Mouse (Mus musculus) intestine, embryonic 14.5 days (tissue): ENCODE data around the gene Leo1. TPM values are rescaled to one million over a fixed set of nuclear protein-coding genes. Genes with fewer than 3 reads are reported as not detected.
"Not testable (repeated sequence)": the region's sequence is repeated elsewhere in the genome, so short reads cannot be mapped to it uniquely, and the experiment has no call there.

ENCODE experiments used
- ATAC-seq: fragments of 200-750 bp; cut with Nextera tagmentation; replicated peaks from 2 replicates; pipeline ENCODE4 v1.8.0; 2017; ENCODE audit warnings: low read depth, moderate number of reproducible peaks, moderate TSS enrichment, moderate library complexity; ENCODE audit not compliant: low FRiP score, low TSS enrichment
- DNase-seq: peaks from one replicate; pipeline ENCODE4 v3.0.0-alpha.2; 2018; ENCODE audit warnings: low spot score
- H3K27ac ChIP-seq: fragments of 300-500 bp; sonication (generic); 2 replicates; pipeline ENCODE4 v1.5.1; 2014; ENCODE audit warnings: low read depth, mild to moderate bottlenecking, control low read depth
- H3K27me3 ChIP-seq: fragments of 300-500 bp; sonication (generic); replicated peaks from 2 replicates; pipeline ENCODE4 v1.6.1; 2014; ENCODE audit warnings: low read length, control low read depth; ENCODE audit not compliant: control insufficient read depth, insufficient read depth
- H3K36me3 ChIP-seq: fragments of 300-500 bp; sonication (generic); 2 replicates; pipeline ENCODE4 v1.6.1; 2014; ENCODE audit warnings: low read length, control low read depth; ENCODE audit not compliant: control insufficient read depth, insufficient read depth
- H3K4me1 ChIP-seq: fragments of 300-500 bp; sonication (generic); replicated peaks from 2 replicates; pipeline ENCODE4 v1.6.1; 2014; ENCODE audit warnings: low read length, control low read depth, mixed read lengths; ENCODE audit not compliant: control insufficient read depth, insufficient read depth
- H3K4me2 ChIP-seq: fragments of 300-500 bp; sonication (generic); 2 replicates; pipeline ENCODE4 v1.6.1; 2014; ENCODE audit warnings: low read length
- H3K4me3 ChIP-seq: fragments of 300-500 bp; sonication (generic); 2 replicates; pipeline ENCODE4 v1.5.1; 2014; ENCODE audit warnings: low read depth, low read length, control low read depth, mixed read lengths
- H3K9ac ChIP-seq: fragments of 300-500 bp; sonication (generic); 2 replicates; pipeline ENCODE4 v1.6.1; 2014; ENCODE audit warnings: mild to moderate bottlenecking, low read length
- H3K9me3 ChIP-seq: fragments of 300-500 bp; sonication (generic); 2 replicates; pipeline ENCODE4 v1.6.1; 2016; ENCODE audit warnings: low read length, control low read depth; ENCODE audit not compliant: control insufficient read depth
- WGBS: fragments of 180-500 bp; shearing (Covaris S2); extraction: QIAGEN DNeasy Blood & Tissue Kit; methylation state at CpG from one replicate; pipeline ENCODE4 v1.1.7; 2014; 5-methylcytosine and 5-hydroxymethylcytosine counted together
- polyA plus RNA-seq: library from polyadenylated mRNA; unstranded; fragments of >200 nt; fragmentation: Nextera tagmentation; extraction: Ambion mirVana; gene quantifications from 2 replicates; pipeline ENCODE4 v1.2.1, GENCODE M21; 2014

Gene Leo1
- polyA plus RNA-seq, 1 experiment from 2014 or later = 35.3 TPM

- H3K4me2 ChIP-seq = no peak overlapping the region
- peaks cover 55% of the 10 kb centered on the region for H3K36me3 ChIP-seq
- WGBS = 88% methylated on average over 15 of the region's 15 CpGs
- no peaks in the 10 kb centered on the region for H3K9me3 ChIP-seq
- H3K4me1 ChIP-seq = peaks cover 9% of the 10 kb centered on the region
- ATAC-seq (no peak), DNase-seq (no peak)
- H3K27ac ChIP-seq = no peak overlapping the region
- H3K27me3 ChIP-seq = no peaks in the 10 kb centered on the region
- H3K9ac ChIP-seq = no peak overlapping the region
- H3K4me3 ChIP-seq = no peak overlapping the region
Measured at GRCm38 (mm10) chr9:75444981-75445380, 3.7 kb downstream of the Leo1 start.

GRCm38 (mm10) chr9:75446574-75446973 is 5.2 kb downstream of the Leo1 start:
- not testable (repeated sequence) for H3K9me3 ChIP-seq, H3K4me2 ChIP-seq, H3K27me3 ChIP-seq, DNase-seq, ATAC-seq, H3K27ac ChIP-seq, H3K4me3 ChIP-seq, H3K9ac ChIP-seq, H3K4me1 ChIP-seq
- peaks cover 67% of the 10 kb centered on the region for H3K36me3 ChIP-seq
- 86% methylated on average over 10 of the region's 10 CpGs for WGBS

- no peaks in the 10 kb centered on the region for H3K27me3 ChIP-seq
- no peak overlapping the region for H3K27ac ChIP-seq
- H3K4me2 ChIP-seq = no peak overlapping the region
- 97% methylated on average over 3 of the region's 3 CpGs for WGBS
- H3K4me1 ChIP-seq = no peaks in the 10 kb centered on the region; the same call in 1 of the 2 replicates
- no peak overlapping the region for H3K4me3 ChIP-seq
- DNase-seq = no peak
- H3K36me3 ChIP-seq = peaks cover 81% of the 10 kb centered on the region
- H3K9me3 ChIP-seq = no peaks in the 10 kb centered on the region
- ATAC-seq = no peak
- no peak overlapping the region for H3K9ac ChIP-seq
Measured at GRCm38 (mm10) chr9:75448021-75448420, 6.7 kb downstream of the Leo1 start.

GRCm38 (mm10) chr9:75453994-75454393 is 12.7 kb downstream of the Leo1 start:
- 90% methylated on average over 2 of the region's 2 CpGs for WGBS
- no peak for DNase-seq
- no peak for ATAC-seq
- Histone ChIP-seq H3K4me1 (no peaks in the 10 kb centered on the region), H3K36me3 (peaks cover 94% of the 10 kb centered on the region), H3K27ac (no peak overlapping the region), H3K27me3 (no peaks in the 10 kb centered on the region), H3K4me2 (no peak overlapping the region), H3K4me3 (no peak overlapping the region), H3K9ac (no peak overlapping the region), H3K9me3 (no peaks in the 10 kb centered on the region)

- Histone ChIP-seq H3K4me1 (no peaks in the 10 kb centered on the region), H3K27me3 (no peaks in the 10 kb centered on the region), H3K9ac (no peak overlapping the region), H3K36me3 (peaks cover 96% of the 10 kb centered on the region), H3K4me3 (no peak overlapping the region), H3K9me3 (no peaks in the 10 kb centered on the region), H3K4me2 (no peak overlapping the region), H3K27ac (no peak overlapping the region)
- DNase-seq = no peak
- no peak for ATAC-seq
- 78% methylated on average over 10 of the region's 10 CpGs for WGBS
Measured at GRCm38 (mm10) chr9:75455684-75456083, 14.4 kb downstream of the Leo1 start.

- DNase-seq = no peak
- H3K9me3 ChIP-seq = no peaks in the 10 kb centered on the region
- 79% methylated on average over 8 of the region's 8 CpGs for WGBS
- H3K27ac ChIP-seq = no peak overlapping the region
- H3K36me3 ChIP-seq = peaks cover 91% of the 10 kb centered on the region
- no peaks in the 10 kb centered on the region for H3K4me1 ChIP-seq
- no peak for ATAC-seq
- H3K27me3 ChIP-seq = no peaks in the 10 kb centered on the region
- no peak overlapping the region for H3K4me3 ChIP-seq
- no peak overlapping the region for H3K4me2 ChIP-seq
- no peak overlapping the region for H3K9ac ChIP-seq
Measured at GRCm38 (mm10) chr9:75463050-75463660, 21.8 kb downstream of the Leo1 start.

GRCm38 (mm10) chr9:75465856-75466255 is 24.5 kb downstream of the Leo1 start:
- no peak overlapping the region for H3K9ac ChIP-seq
- no peak for ATAC-seq
- no peak overlapping the region for H3K4me3 ChIP-seq
- H3K36me3 ChIP-seq = peaks cover 69% of the 10 kb centered on the region
- no peaks in the 10 kb centered on the region for H3K9me3 ChIP-seq
- H3K4me1 ChIP-seq = no peaks in the 10 kb centered on the region
- H3K27me3 ChIP-seq = no peaks in the 10 kb centered on the region
- H3K27ac ChIP-seq = no peak overlapping the region
- 93% methylated on average over 9 of the region's 9 CpGs for WGBS
- no peak for DNase-seq
- H3K4me2 ChIP-seq = no peak overlapping the region

- Histone ChIP-seq H3K4me1 (no peaks in the 10 kb centered on the region), H3K9me3 (no peaks in the 10 kb centered on the region), H3K9ac (no peak overlapping the region), H3K36me3 (peaks cover 66% of the 10 kb centered on the region), H3K27me3 (no peaks in the 10 kb centered on the region), H3K4me3 (no peak overlapping the region), H3K4me2 (no peak overlapping the region), H3K27ac (no peak overlapping the region)
- WGBS = 95% methylated on average over 4 of the region's 4 CpGs
- ATAC-seq (no peak), DNase-seq (no peak)
Measured at GRCm38 (mm10) chr9:75466641-75467040, 25.3 kb downstream of the Leo1 start.

- Histone ChIP-seq H3K9me3 (no peaks in the 10 kb centered on the region), H3K27ac (no peak overlapping the region), H3K4me2 (no peak overlapping the region), H3K27me3 (no peaks in the 10 kb centered on the region), H3K4me1 (no peaks in the 10 kb centered on the region), H3K9ac (no peak overlapping the region), H3K4me3 (no peak overlapping the region), H3K36me3 (peaks cover 58% of the 10 kb centered on the region)
- whole genome bisulfite sequencing = 97% methylated on average over 3 of the region's 3 CpGs
- ATAC-seq (no peak), DNase-seq (no peak)
Measured at GRCm38 (mm10) chr9:75467581-75467980, 26.3 kb downstream of the Leo1 start.
